Mouse (Mus musculus): ENCODE measurements at regions not wholly inside any gene's neighbourhood (a gene's known extent, or its start where the extent isn't known, plus 50 kb on each side); places are given as distances from the start of the nearest gene placed in this dataset.
"Not testable (repeated sequence)": the region's sequence is repeated elsewhere in the genome, so short reads cannot be mapped to it uniquely, and the experiment has no call there.

- DNase-seq (ENCODE audit: low spot score): no peak
Measured at GRCm38 (mm10) chr17:94866630-94867029, 116.8 kb upstream of the Mettl4 start.

- peak; percentile 76 for DNase-seq (ENCODE audit: low spot score)
Measured at GRCm38 (mm10) chr17:94864531-94865318, 114.9 kb upstream of the Mettl4 start.

- DNase-seq (ENCODE audit: low spot score): not testable (repeated sequence)
Measured at GRCm38 (mm10) chr17:94854698-94855097, 104.9 kb upstream of the Mettl4 start.

GRCm38 (mm10) chr17:94834446-94835117 is 84.8 kb upstream of the Mettl4 start:
- DNase-seq (ENCODE audit: low spot score): peak; percentile 70

GRCm38 (mm10) chr17:94834067-94834445 is 84.2 kb upstream of the Mettl4 start:
- peak; percentile 3 for DNase-seq (ENCODE audit: low spot score)

GRCm38 (mm10) chr17:94826415-94826814 is 76.6 kb upstream of the Mettl4 start:
- not testable (repeated sequence) for DNase-seq (ENCODE audit: low spot score)

GRCm38 (mm10) chr17:94808758-94809157 is 58.9 kb upstream of the Mettl4 start:
- DNase-seq (ENCODE audit: low spot score): no peak
